Mouse (Mus musculus) neutrophil, adult 59 days (primary cell): ENCODE results near the gene Gm14412. TPM values are rescaled to one million over a fixed set of nuclear protein-coding genes. Genes with fewer than 3 reads are reported as not detected.

Experiments
- total RNA-seq, 2 experiments: library from RNA; stranded (reverse); gene quantifications; 1 replicate in 1 of 2; 2 replicates in 1 of 2; pipeline ENCODE4 v1.2.4; 2023

Gm14412 gene
- total RNA-seq = not detected

GRCm38 (mm10) chr2:177324257-177324733 is at the start of gene Gm14412:
Gm14412 (minus strand) TSS chr2:177324307.

DNA sequence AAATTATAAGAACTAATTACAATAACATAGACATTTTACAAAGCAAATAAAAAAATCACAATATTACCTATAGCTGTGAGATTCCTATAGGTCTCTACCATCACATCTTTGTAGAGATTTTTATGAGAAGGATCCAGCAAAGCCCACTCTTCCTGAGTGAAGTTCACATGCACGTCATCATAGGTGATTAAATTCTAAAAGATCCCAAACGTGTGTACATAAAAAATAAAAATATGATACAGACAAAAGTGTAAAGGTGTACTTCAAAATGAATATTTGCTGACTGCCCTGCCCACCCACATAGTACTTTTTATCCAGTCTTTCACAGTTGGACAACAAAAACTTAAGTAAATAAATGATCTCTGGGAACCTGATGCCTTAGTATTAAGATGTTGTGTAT is 57.2 kb downstream of the Gm14412 start, which contains the start of gene Gm14409:
Gene Gm14409, minus strand, starts transcription at position 101 of the 400 bp plus-strand sequence.

Other genes starting within 250 kb of the Gm14412 start
- not detected for gene Gm14401, start 250.0 kb downstream of the Gm14412 start, total RNA-seq
- 1 to 10 TPM; 2.3 to 3.6 TPM for gene Gm14410, start 117.9 kb downstream of the Gm14412 start, total RNA-seq
- gene Gm14409, start 57.3 kb downstream of the Gm14412 start, total RNA-seq = not detected
- gene Gm14418, start 74.0 kb upstream of the Gm14412 start, total RNA-seq = under 1 TPM; 0.27 to 0.29 TPM
- gene Zfp970, start 140.4 kb upstream of the Gm14412 start, total RNA-seq = 1 to 10 TPM; 1.8 to 2.4 TPM
- gene Gm14403, start 173.9 kb upstream of the Gm14412 start, total RNA-seq = 1 to 10 TPM; 2.2 to 2.6 TPM